Mouse (Mus musculus) layer of hippocampus, postnatal 14 days (tissue): ENCODE results near the gene Als2cr12. TPM values are rescaled to one million over a fixed set of nuclear protein-coding genes. Genes with fewer than 3 reads are reported as not detected.
"Not testable (repeated sequence)": the region's sequence is repeated elsewhere in the genome, so short reads cannot be mapped to it uniquely, and the experiment has no call there.

Experiments used
- DNase-seq, 2 experiments: peaks; one replicate each; pipeline ENCODE4 v3.0.0; 2021 to 2022; ENCODE audit warnings: low spot score in 2 of 2, mixed read lengths in 1 of 2
- total RNA-seq, 2 experiments: library from RNA; stranded (reverse); gene quantifications; 2 replicates each; pipeline ENCODE4 v1.2.3; 2021

The Als2cr12 gene
- total RNA-seq, 2 experiments from 2014 or later: not detected

DNA sequence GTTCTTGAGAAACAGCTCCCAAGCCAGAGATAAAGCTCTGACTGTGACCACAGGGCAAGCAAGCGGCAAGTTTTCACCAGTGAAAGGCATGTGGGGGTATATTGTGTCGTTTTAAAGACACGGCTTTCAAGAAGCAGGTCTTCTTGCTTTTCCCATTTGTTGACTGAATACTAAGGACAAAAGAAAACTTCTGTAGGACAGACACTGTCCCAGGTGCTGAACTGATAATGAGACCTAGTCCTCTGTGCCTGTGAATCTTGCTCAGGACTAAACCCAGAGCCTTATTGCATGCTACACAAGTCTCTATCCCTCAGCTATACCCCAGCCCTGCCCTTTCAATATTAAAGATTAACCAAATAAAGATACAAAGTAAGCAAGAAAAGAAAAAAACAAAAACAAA is 79.6 kb downstream of the Als2cr12 start:
- DNase-seq: no peak

- DNase-seq: no peak
Observed at GRCm38 (mm10) chr1:58615146-58615545, 80.6 kb downstream of the Als2cr12 start.

GRCm38 (mm10) chr1:58614424-58614823 is 81.4 kb downstream of the Als2cr12 start:
- no peak for DNase-seq

- peak in 1 of 2 experiments; percentile 15 for DNase-seq
Observed at GRCm38 (mm10) chr1:58613786-58614185, 82.0 kb downstream of the Als2cr12 start.

DNA sequence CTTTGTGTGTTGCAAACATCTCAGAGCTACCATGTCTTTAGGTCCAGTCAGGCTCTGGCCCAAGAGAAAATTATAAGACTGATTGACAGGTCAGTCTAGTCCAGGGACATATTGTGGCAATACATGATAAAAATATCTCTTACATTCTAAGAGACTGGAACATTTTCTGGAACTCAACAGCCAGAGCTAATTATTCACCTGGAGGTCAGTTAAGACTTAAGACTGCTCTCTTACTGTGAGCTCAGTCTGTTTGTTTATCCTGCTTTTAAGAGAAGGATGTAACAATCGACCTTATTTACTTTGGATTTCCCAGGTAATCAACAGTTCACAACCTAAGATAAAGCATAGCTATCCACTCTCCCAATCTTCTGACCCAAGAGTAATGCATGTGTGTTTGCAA is 85.2 kb downstream of the Als2cr12 start:
- no peak for DNase-seq

- no peak for DNase-seq
Observed at GRCm38 (mm10) chr1:58610166-58610565, 85.6 kb downstream of the Als2cr12 start.

DNA sequence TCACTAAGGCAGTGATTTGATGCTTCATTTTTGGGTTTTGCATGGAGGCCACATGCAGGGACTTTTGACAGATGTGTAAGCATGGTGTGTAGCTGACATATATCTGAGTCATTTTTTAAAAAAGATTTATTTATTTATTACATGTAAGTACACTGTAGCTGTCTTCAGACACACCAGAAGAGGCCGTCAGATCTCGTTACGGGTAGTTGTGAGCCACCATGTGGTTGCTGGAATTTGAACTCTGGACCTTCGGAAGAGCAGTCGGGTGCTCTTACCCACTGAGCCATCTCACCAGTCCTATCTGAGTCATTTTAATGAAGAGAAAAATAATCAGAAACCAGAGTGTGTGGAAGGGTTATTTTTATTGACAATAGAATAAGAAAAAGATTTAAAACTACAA is 86.2 kb downstream of the Als2cr12 start:
- not testable (repeated sequence) for DNase-seq

DNA sequence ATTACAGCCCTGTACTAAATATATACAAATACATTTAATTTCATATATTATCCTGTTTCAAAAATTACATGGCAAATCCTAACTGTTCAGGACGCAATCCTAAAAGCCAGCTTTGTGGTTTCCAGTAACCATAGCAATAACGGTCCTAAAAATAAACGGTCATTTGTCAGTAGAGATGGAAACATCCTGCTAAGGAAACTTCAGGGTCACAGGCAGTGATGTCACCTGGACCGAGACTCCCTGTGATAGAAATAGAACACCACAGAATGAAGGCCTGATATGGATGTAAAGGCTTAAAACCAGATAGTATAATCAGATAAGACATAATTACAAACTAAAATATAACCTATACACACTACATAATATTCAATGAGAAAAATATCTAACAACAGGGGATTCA is 92.1 kb downstream of the Als2cr12 start:
- no peak for DNase-seq

DNA sequence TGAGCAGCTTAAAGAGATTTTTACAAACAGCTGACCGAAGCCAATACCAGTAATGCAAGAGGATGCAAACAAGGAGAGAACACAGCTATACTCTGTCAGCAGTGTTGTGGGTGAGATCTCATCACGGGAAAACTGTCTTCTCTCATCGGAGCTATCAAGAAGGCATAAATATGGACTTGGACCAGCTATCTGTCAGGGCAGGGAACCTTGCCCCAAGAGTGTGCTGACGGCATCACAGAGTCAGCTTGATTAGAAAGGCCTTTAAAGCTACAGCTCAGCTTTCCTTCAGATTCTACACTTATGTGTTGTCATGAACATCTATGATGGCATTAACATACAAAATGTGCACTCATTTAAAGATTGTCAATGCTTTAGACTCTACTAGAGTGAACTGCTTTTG is 93.1 kb downstream of the Als2cr12 start:
- DNase-seq: no peak

Other genes with a start within 250 kb of the Als2cr12 start
- gene Orc2, start 190.9 kb downstream of the Als2cr12 start, total RNA-seq: 10 to 100 TPM; 26.8 to 28.3 TPM
- gene Fam126b, start 109.7 kb downstream of the Als2cr12 start, total RNA-seq: 10 to 100 TPM; 85.7 to 98.7 TPM
- 100 to 1,000 TPM in 1 of 2 experiments, 10 to 100 TPM in 1; 98.4 to 103 TPM for gene Ndufb3, start 109.6 kb downstream of the Als2cr12 start, total RNA-seq
- gene Cflar, start 15.5 kb upstream of the Als2cr12 start, total RNA-seq: 10 to 100 TPM; 33.2 to 38.0 TPM
- 1 to 10 TPM; 3.3 to 3.8 TPM for gene Casp8, start 99.4 kb upstream of the Als2cr12 start, total RNA-seq